8 mouse cellular contexts compared by ENCODE assay signal in genomic region chr12:111731822-111732807, GRCm38 (mm10). TPM values are rescaled to one million over a fixed set of nuclear protein-coding genes. Genes with fewer than 3 reads are reported as not detected.
DNase-seq lines count a peak whose midpoint lies in the region; ATAC-seq lines count a peak whose summit lies in the region.

No protein-coding gene starts in this region.

- H3K27me3 ChIP-seq in heart, embryonic 14.5 days (ENCODE audit: control insufficient read depth, insufficient read depth, low read length): no peaks in the 10 kb centered on the region
- no peaks in the 10 kb centered on the region for H3K27me3 ChIP-seq in liver, embryonic 13.5 days
- H3K27me3 ChIP-seq in stomach, embryonic 15.5 days (replicated peaks): no peaks in the 10 kb centered on the region

- no peak overlapping the region for H3K27ac ChIP-seq in heart, embryonic 14.5 days (replicated peaks in 1 of 2; ENCODE audit: control insufficient read depth in 1 of 2, insufficient read depth in 1 of 2, low read depth in 2 of 2, low read length in 2 of 2)
- no peak overlapping the region for H3K27ac ChIP-seq in liver, embryonic 13.5 days
- H3K27ac ChIP-seq in stomach, embryonic 15.5 days: no peak overlapping the region

- peaks cover 21% of the 10 kb centered on the region; the same call in 1 of the 2 replicates for H3K36me3 ChIP-seq in heart, embryonic 14.5 days (ENCODE audit: control insufficient read depth, insufficient read depth, low read length)
- 0 out of 2 replicates have a peak, but pooled peaks cover 13% of the 10 kb centered on the region for H3K36me3 ChIP-seq in liver, embryonic 13.5 days
- H3K36me3 ChIP-seq in stomach, embryonic 15.5 days: peaks cover 3% of the 10 kb centered on the region; the same call in 1 of the 2 replicates

- peak; percentile 99 for ATAC-seq in CD4-positive, CD25-positive, alpha-beta regulatory T cell, adult 4 months
- peak; percentile 80 for ATAC-seq in heart, embryonic 14.5 days (ENCODE audit: insufficient number of reproducible peaks, insufficient read depth, low FRiP score, low read depth)
- ATAC-seq in liver, embryonic 13.5 days (ENCODE audit: low read depth): peak; percentile 82
- peak; percentile 83 for ATAC-seq in stomach, embryonic 15.5 days (ENCODE audit: insufficient read depth, low FRiP score, low read depth)

- 0 out of 4 replicates have a peak, but pooled peaks cover 0 to 6% of the 10 kb centered on the region in 2 experiments for H3K4me1 ChIP-seq in heart, embryonic 14.5 days (ENCODE audit: control insufficient read depth in 2 of 2, insufficient read depth in 2 of 2, low read length in 2 of 2)
- peaks cover 13% of the 10 kb centered on the region for H3K4me1 ChIP-seq in liver, embryonic 13.5 days (replicated peaks)
- H3K4me1 ChIP-seq in stomach, embryonic 15.5 days: no peaks in the 10 kb centered on the region

- H3K9me3 ChIP-seq in heart, embryonic 14.5 days (ENCODE audit: control insufficient read depth, low read length): no peaks in the 10 kb centered on the region
- no peaks in the 10 kb centered on the region for H3K9me3 ChIP-seq in liver, embryonic 13.5 days (replicated peaks)
- no peaks in the 10 kb centered on the region for H3K9me3 ChIP-seq in stomach, embryonic 15.5 days

- DNase-seq in brain, embryonic 18.5 days (ENCODE audit: low read depth, low spot score): peak; percentile 76
- peak; percentile 75 for DNase-seq in fibroblast of lung, adult 2 months (ENCODE audit: low read depth)
- DNase-seq in kidney, postnatal 10 days: peak; percentile 94
- peak; percentile 69 for DNase-seq in liver, embryonic 13.5 days
- peak; percentile 86 for DNase-seq in neural tube, embryonic 10.5 days (ENCODE audit: extremely low spot score, low spot score)

- 30% methylated on average over 30 of the region's 30 CpGs for WGBS in heart, embryonic 14.5 days
- WGBS in liver, embryonic 13.5 days (ENCODE audit: insufficient replicate concordance): 29% methylated on average over 30 of the region's 30 CpGs
- WGBS in stomach, embryonic 15.5 days: 30% methylated on average over 30 of the region's 30 CpGs

- H3K4me3 ChIP-seq in heart, embryonic 14.5 days (ENCODE audit: control insufficient read depth in 1 of 2, insufficient read depth in 1 of 2, low read depth in 1 of 2, low read length in 2 of 2): no peak overlapping the region
- H3K4me3 ChIP-seq in liver, embryonic 13.5 days (replicated peaks): no peak overlapping the region
- H3K4me3 ChIP-seq in stomach, embryonic 15.5 days (replicated peaks): no peak overlapping the region

- peak overlapping the region; percentile 43 for H3K4me2 ChIP-seq in heart, embryonic 14.5 days (ENCODE audit: low read length)
- 0 out of 2 replicates have a peak overlapping the region, but pooled peaks have one; percentile 26 for H3K4me2 ChIP-seq in liver, embryonic 13.5 days
- H3K4me2 ChIP-seq in stomach, embryonic 15.5 days: peak overlapping the region; percentile 44; the same call in 1 of the 2 replicates

- H3K9ac ChIP-seq in heart, embryonic 14.5 days (ENCODE audit: low read length): 0 out of 2 replicates have a peak overlapping the region, but pooled peaks have one; percentile 50
- H3K9ac ChIP-seq in liver, embryonic 13.5 days: no peak overlapping the region; the same call in 1 of the 2 replicates
- H3K9ac ChIP-seq in stomach, embryonic 15.5 days: no peak overlapping the region

RNA-seq across cellular contexts. Expression of gene Apopt1, which starts 19.1 kb away (rescaled TPM):
- 10 to 100 TPM; 69.2 to 69.5 TPM for polyA plus RNA-seq in CD4-positive, CD25-positive, alpha-beta regulatory T cell, adult 4 months (2017; shearing (Covaris generic))
- 49.7 and 51.0 TPM in 2 replicates for polyA plus RNA-seq in heart, embryonic 14.5 days (2014; fragmentation: Nextera tagmentation; extraction: Ambion mirVana)
- 28.8 and 30.6 TPM in 2 replicates for polyA plus RNA-seq in liver, embryonic 13.5 days (2015; fragmentation: Nextera tagmentation; extraction: Ambion mirVana)
- 46.4 and 51.3 TPM in 2 replicates for polyA plus RNA-seq in stomach, embryonic 15.5 days (2015; fragmentation: Nextera tagmentation; extraction: Ambion mirVana)

RNA-seq across cellular contexts. Expression of gene Bag5, which starts 19.1 kb away (rescaled TPM):
- polyA plus RNA-seq in CD4-positive, CD25-positive, alpha-beta regulatory T cell, adult 4 months (2017; shearing (Covaris generic)): 10 to 100 TPM; 32.5 to 37.9 TPM
- polyA plus RNA-seq in heart, embryonic 14.5 days (2014; fragmentation: Nextera tagmentation; extraction: Ambion mirVana): 42.1 and 42.6 TPM in 2 replicates
- polyA plus RNA-seq in liver, embryonic 13.5 days (2015; fragmentation: Nextera tagmentation; extraction: Ambion mirVana): 22.4 and 23.1 TPM in 2 replicates
- 49.5 and 50.9 TPM in 2 replicates for polyA plus RNA-seq in stomach, embryonic 15.5 days (2015; fragmentation: Nextera tagmentation; extraction: Ambion mirVana)

RNA-seq across cellular contexts. Expression of gene Klc1, which starts 26.5 kb away (rescaled TPM):
- 10 to 100 TPM; 17.8 to 20.6 TPM for polyA plus RNA-seq in CD4-positive, CD25-positive, alpha-beta regulatory T cell, adult 4 months (2017; shearing (Covaris generic))
- 98.9 and 118 TPM in 2 replicates for polyA plus RNA-seq in heart, embryonic 14.5 days (2014; fragmentation: Nextera tagmentation; extraction: Ambion mirVana)
- polyA plus RNA-seq in liver, embryonic 13.5 days (2015; fragmentation: Nextera tagmentation; extraction: Ambion mirVana): 22.5 and 24.0 TPM in 2 replicates
- 97.8 and 113 TPM in 2 replicates for polyA plus RNA-seq in stomach, embryonic 15.5 days (2015; fragmentation: Nextera tagmentation; extraction: Ambion mirVana)

RNA-seq across cellular contexts. Expression of gene Trmt61a, which starts 54.2 kb away (rescaled TPM):
- 1 to 10 TPM; 2.9 to 4.8 TPM for polyA plus RNA-seq in CD4-positive, CD25-positive, alpha-beta regulatory T cell, adult 4 months (2017; shearing (Covaris generic))
- polyA plus RNA-seq in heart, embryonic 14.5 days (2014; fragmentation: Nextera tagmentation; extraction: Ambion mirVana): 3.1 and 5.5 TPM in 2 replicates
- polyA plus RNA-seq in liver, embryonic 13.5 days (2015; fragmentation: Nextera tagmentation; extraction: Ambion mirVana): 13.2 and 14.7 TPM in 2 replicates
- 14.6 TPM in 2 replicates for polyA plus RNA-seq in stomach, embryonic 15.5 days (2015; fragmentation: Nextera tagmentation; extraction: Ambion mirVana)

RNA-seq across cellular contexts. Expression of gene Ckb, which starts 60.0 kb away (rescaled TPM):
- 10 to 100 TPM; 24.1 to 30.0 TPM for polyA plus RNA-seq in CD4-positive, CD25-positive, alpha-beta regulatory T cell, adult 4 months (2017; shearing (Covaris generic))
- 262 and 266 TPM in 2 replicates for polyA plus RNA-seq in heart, embryonic 14.5 days (2014; fragmentation: Nextera tagmentation; extraction: Ambion mirVana)
- 42.2 and 45.1 TPM in 2 replicates for polyA plus RNA-seq in liver, embryonic 13.5 days (2015; fragmentation: Nextera tagmentation; extraction: Ambion mirVana)
- 607 and 634 TPM in 2 replicates for polyA plus RNA-seq in stomach, embryonic 15.5 days (2015; fragmentation: Nextera tagmentation; extraction: Ambion mirVana)
